Mouse (Mus musculus): Measurements from ENCODE around the gene Slc38a1.

GRCm38 (mm10) chr15:96527686-96528085, 115.0 kb downstream of the Slc38a1 start:
- no peak for TF ChIP-seq POLR2A (IDR thresholded peaks at IDR 0.05; ENCODE audit: control insufficient read depth, extremely low read depth, insufficient read depth, low read length, poor library complexity)
- TF ChIP-seq CTCF (IDR thresholded peaks at IDR 0.05; ENCODE audit: borderline replicate concordance, control insufficient read depth, extremely low read depth, insufficient read depth, low read length, poor library complexity): no peak

Data from thymus, adult 2 months (tissue).